In the genomic region with DNA sequence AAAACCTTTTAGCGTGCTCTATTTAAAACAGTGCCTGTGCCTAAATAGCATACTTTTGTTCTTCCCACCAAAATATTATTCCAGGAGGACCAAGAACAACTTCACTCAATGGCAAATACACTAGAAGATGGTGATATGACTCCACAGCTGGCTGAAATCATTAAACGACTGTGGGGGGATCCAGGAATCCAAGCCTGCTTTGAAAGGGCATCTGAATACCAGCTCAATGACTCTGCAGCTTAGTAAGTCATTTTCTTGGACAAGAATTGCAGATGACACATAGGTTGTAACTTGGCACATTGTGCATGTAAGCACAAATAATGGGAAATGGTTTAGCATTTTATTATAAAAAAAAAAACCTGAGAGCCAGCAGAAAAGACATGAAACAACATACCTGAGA, we compare ENCODE assay signal across 31 mouse cellular contexts. TPM values are rescaled to one million over a fixed set of nuclear protein-coding genes. Genes with fewer than 3 reads are reported as not detected.
"Had no signal": no experiment of that assay in that cellular context is flagged by ENCODE, and none has a peak within 500 bp of the region (broad histone marks: within the 10 kb centered on the region; RNA-seq: fewer than 3 reads in every experiment).

No protein-coding gene starts in this region.

- DNase-seq: kidney, adult 9 months; kidney, postnatal 14 days; kidney, postnatal 4 days; liver; lung, adult 18-20 months; lung, postnatal 10 days; right cerebral cortex, adult 18-20 months; right cerebral cortex, postnatal 14 days; right cerebral cortex, postnatal 4 days; thymus, adult 2 months; thymus, postnatal 14 days; thymus, postnatal 4 days had no signal

- H3K4me2 ChIP-seq: limb, embryonic 13.5 days; liver, embryonic 12.5 days; liver, embryonic 15.5 days; lung, embryonic 15.5 days; midbrain, embryonic 12.5 days; neural tube, embryonic 13.5 days had no signal

- H3K9me3 ChIP-seq: limb, embryonic 10.5 days; limb, embryonic 13.5 days; liver, embryonic 12.5 days; liver, embryonic 15.5 days; lung, embryonic 15.5 days; midbrain, embryonic 12.5 days; neural tube, embryonic 13.5 days had no signal

- H3K9ac ChIP-seq: limb, embryonic 13.5 days; liver, embryonic 12.5 days; liver, embryonic 15.5 days; lung, embryonic 15.5 days; midbrain, embryonic 12.5 days; neural tube, embryonic 13.5 days had no signal

- H3K4me3 ChIP-seq: limb, embryonic 10.5 days; limb, embryonic 13.5 days; liver, embryonic 12.5 days; liver, embryonic 15.5 days; lung, embryonic 15.5 days; midbrain, embryonic 12.5 days; myocyte; neural tube, embryonic 13.5 days had no signal

- H3K27ac ChIP-seq: limb, embryonic 10.5 days; limb, embryonic 13.5 days; liver, embryonic 12.5 days; liver, embryonic 15.5 days; lung, embryonic 15.5 days; midbrain, embryonic 12.5 days; neural tube, embryonic 13.5 days; stomach, postnatal 0 days had no signal

- H3K27me3 ChIP-seq: limb, embryonic 13.5 days; liver, embryonic 12.5 days; liver, embryonic 15.5 days; lung, embryonic 15.5 days; midbrain, embryonic 12.5 days; neural tube, embryonic 13.5 days had no signal

- ATAC-seq: liver, embryonic 12.5 days; midbrain, embryonic 16.5 days had no signal

- H3K4me1 ChIP-seq: limb, embryonic 10.5 days; limb, embryonic 13.5 days; liver, embryonic 12.5 days; liver, embryonic 15.5 days; lung, embryonic 15.5 days; midbrain, embryonic 12.5 days; neural tube, embryonic 13.5 days had no signal

- H3K36me3 ChIP-seq: limb, embryonic 10.5 days; limb, embryonic 13.5 days; liver, embryonic 12.5 days; liver, embryonic 15.5 days; lung, embryonic 15.5 days; midbrain, embryonic 12.5 days; neural tube, embryonic 13.5 days had no signal

RNA-seq across cellular contexts. Expression of a gene that starts 37.2 kb away (rescaled TPM):
- total RNA-seq: layer of hippocampus, adult 18-20 months; layer of hippocampus, postnatal 14 days; left cerebral cortex, adult 18-20 months; left cerebral cortex, postnatal 25 days; megakaryocyte, adult 5-6 weeks; monocyte, adult 5-6 weeks; neutrophil, adult 5-6 weeks had no signal
- polyA plus RNA-seq: kidney, embryonic 16.5 days; limb, embryonic 10.5 days; limb, embryonic 13.5 days; liver, embryonic 12.5 days; liver, embryonic 15.5 days; midbrain, embryonic 16.5 days; myocyte; stomach, embryonic 14.5 days; stomach, postnatal 0 days had no signal
